Mouse (Mus musculus) megakaryocyte, adult 5-6 weeks (primary cell): ENCODE data around the gene Scamp2. TPM values are rescaled to one million over a fixed set of nuclear protein-coding genes. Genes with fewer than 3 reads are reported as not detected.

Experiments used
- ATAC-seq: 2 replicates; pipeline ENCODE4 v1.8.0; 2016; ENCODE audit warnings: mild to moderate bottlenecking, inconsistent platforms; ENCODE audit not compliant: poor library complexity, severe bottlenecking
- total RNA-seq, 2 experiments: library from RNA; stranded (forward) in 1 of 2; stranded (reverse) in 1 of 2; fragments of 153-499, 151-499 nt in 1 of 2; fragments of 221-1000, 200-1000 nt in 1 of 2; gene quantifications; 2 replicates each; pipeline versions ENCODE4 v1.2.3 to v1.2.4; 2015 to 2017

Scamp2 gene
- total RNA-seq, 2 experiments from 2014 or later = 36.3 to 89.5 TPM

DNA sequence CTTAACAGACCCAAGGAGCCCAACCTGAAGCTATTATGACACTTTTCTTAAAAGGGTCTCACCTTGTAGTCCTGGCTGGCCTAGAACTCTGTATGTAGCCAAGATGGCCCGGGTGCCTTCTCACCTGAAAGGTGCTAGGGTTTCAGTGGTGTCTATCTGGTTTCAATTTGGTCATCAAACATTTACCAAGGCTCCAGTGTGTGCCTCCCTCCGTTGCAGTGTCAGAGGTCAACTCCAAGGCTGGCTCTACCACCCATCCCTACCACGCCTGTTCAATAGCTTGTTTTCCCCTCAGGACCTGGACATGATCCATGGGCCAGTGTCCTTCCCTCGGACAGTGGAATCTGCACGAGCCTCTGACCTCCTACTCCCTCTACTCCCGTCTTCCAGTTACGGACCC, 63.6 kb downstream of the Scamp2 start:
- no peak for ATAC-seq

DNA sequence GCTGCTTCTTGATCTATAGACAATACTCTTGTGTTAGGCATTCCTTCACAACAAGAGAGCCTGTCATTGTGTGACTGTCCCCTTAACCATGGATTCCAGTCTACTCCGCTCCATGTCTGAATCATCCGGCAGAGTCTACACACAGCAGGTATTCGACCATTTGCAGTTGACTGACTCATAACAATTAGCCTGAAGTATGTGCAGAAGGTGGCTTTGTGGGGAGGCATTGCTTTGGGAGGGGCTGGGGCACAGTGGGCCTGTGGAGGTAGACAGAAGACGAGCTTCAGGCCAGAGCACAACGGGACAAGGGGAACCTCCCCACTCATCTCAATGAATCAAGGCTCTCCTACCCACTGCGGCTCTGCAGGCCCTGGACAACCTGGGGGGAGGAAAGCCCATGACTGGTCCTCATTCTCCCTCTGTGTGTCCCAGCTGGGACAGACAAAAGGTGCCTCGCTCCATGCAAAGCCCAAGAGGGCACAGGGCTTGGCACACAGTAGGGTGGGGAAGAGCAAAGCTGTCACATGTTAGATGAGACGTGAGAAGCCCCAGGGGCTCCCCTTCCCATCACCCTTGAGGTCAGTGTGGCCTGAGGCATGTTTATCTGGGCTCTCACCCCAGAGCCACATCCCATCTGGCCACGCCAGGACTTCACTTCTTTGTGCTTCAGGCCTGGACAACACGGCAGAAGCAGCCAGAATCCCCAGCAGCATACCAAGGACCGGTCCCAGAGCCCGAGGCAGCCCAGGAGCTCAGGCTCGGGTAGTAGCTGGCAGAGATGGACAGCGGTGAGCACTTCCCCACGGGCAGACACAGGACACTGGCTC, 65.1 kb downstream of the Scamp2 start:
- no peak for ATAC-seq

DNA sequence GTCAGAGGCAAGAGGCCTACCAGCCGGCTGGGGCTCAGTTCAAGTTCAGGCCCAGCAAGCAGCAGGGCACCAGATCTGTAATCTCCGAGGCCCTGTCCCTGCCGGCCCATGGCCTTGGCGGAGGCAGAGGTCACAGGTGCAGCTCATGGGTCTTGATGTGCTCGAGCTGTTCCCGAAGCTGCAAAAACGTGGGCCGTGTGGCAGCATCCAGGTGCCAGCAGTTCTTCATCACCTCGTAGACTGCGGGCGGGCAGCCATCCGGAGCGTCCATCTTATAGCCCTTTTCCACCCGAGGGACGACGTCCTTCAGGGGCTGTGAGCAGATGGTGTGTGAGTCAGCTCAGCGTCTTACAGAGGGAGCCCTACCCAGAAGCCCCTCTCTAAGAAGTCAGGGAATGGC, 66.4 kb downstream of the Scamp2 start:
- no peak for ATAC-seq

DNA sequence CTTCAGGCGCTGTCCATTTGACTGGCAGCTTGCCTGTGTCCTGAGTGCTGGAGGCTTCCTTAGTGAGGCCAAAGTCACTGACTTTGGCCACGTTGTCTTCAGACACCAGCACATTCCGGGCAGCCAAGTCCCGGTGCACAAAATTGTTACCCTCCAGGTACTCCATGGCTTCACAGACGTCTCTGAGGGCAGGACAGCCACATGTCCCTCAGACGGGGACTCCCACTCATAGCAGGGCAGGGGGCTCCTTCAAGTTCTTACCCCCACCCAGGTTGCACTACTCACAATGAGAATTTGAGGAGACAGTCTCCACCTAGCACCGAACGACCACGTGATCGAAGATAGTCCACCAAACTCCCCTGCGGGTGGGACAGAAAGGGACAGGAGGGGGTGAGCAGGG, 67.1 kb downstream of the Scamp2 start:
- ATAC-seq = no peak

- no peak for ATAC-seq
These were observed 68.0 kb downstream of the Scamp2 start for GRCm38 (mm10) chr9:57628717-57629116.

DNA sequence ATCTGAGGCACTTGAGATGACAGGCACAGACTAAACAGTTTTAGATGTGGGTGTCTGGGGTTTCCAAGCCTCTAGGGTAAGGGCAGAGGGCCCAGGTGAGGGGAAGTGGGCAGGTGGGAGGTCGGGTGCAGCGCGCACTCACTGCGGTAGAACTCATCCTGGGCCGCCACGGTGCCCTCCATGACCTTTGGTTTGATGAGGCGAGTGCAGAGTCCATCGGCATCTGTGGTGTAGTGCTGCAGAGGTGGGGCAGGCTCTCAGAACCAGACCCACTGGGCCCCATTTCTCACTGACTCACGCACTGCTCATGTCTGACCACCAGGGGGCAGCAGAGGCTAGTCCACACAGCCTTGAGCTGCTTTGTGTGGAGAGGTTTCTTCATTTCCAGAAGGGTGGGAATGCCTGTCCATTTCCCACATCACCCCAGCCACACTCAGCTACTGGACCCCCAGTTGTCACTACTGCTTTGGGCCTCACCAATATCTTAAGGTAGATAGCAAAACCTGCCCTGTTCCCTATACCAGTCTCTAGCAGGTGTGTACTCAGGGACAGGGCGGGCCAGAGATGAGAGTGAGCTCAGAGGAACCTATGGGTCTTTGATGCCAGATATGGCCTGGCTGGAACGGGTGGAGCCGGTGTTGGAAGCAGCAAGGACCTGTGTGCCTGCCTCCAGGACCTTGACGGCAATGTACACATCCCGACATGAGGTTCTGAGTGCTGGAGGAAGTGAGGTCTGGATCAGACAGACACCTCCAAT, 68.6 kb downstream of the Scamp2 start:
- ATAC-seq = peak; percentile 70

GRCm38 (mm10) chr9:57633481-57634024, 72.8 kb downstream of the Scamp2 start:
- ATAC-seq = peak; percentile 24; the same call in 1 of the 2 replicates

GRCm38 (mm10) chr9:57637272-57637671, 76.5 kb downstream of the Scamp2 start:
- ATAC-seq = no peak

- ATAC-seq = peak; percentile 41
These were observed 77.1 kb downstream of the Scamp2 start for GRCm38 (mm10) chr9:57637741-57638322.

Other genes with a start within 250 kb of the Scamp2 start
- gene Ppcdc, start 120.8 kb upstream of the Scamp2 start, total RNA-seq (2015) = 15.6 and 19.2 TPM in 2 replicates
- gene Ppcdc, start 120.8 kb upstream of the Scamp2 start, total RNA-seq (2017) = 14.5 and 19.2 TPM in 2 replicates
- 0.30 and 0.33 TPM in 2 replicates for gene Scamp5, start 92.9 kb upstream of the Scamp2 start, total RNA-seq (2015)
- gene Scamp5, start 92.9 kb upstream of the Scamp2 start, total RNA-seq (2017) = 0.04 and 0.28 TPM in 2 replicates
- gene Rpp25, start 56.9 kb upstream of the Scamp2 start, total RNA-seq (2015) = not detected in 2 replicates
- not detected in 2 replicates for gene Rpp25, start 56.9 kb upstream of the Scamp2 start, total RNA-seq (2017)
- gene Cox5a, start 39.7 kb upstream of the Scamp2 start, total RNA-seq (2015) = 374 and 399 TPM in 2 replicates
- gene Cox5a, start 39.7 kb upstream of the Scamp2 start, total RNA-seq (2017) = 54.0 and 61.6 TPM in 2 replicates
- gene Fam219b, start 23.4 kb upstream of the Scamp2 start, total RNA-seq (2015) = 5.1 and 5.4 TPM in 2 replicates
- 8.7 and 10.5 TPM in 2 replicates for gene Fam219b, start 23.4 kb upstream of the Scamp2 start, total RNA-seq (2017)
- 10.7 and 12.7 TPM in 2 replicates for gene Mpi, start 8.2 kb upstream of the Scamp2 start, total RNA-seq (2015)
- 6.9 and 11.5 TPM in 2 replicates for gene Mpi, start 8.2 kb upstream of the Scamp2 start, total RNA-seq (2017)
- 8.8 and 10.0 TPM in 2 replicates for gene Ulk3, start 28.5 kb downstream of the Scamp2 start, total RNA-seq (2015)
- gene Ulk3, start 28.5 kb downstream of the Scamp2 start, total RNA-seq (2017) = 4.7 and 9.4 TPM in 2 replicates
- gene Cplx3, start 45.3 kb downstream of the Scamp2 start, total RNA-seq (2015) = not detected in 2 replicates
- gene Cplx3, start 45.3 kb downstream of the Scamp2 start, total RNA-seq (2017) = not detected in 2 replicates
- gene Lman1l, start 59.8 kb downstream of the Scamp2 start, total RNA-seq (2015) = not detected in 2 replicates
- gene Lman1l, start 59.8 kb downstream of the Scamp2 start, total RNA-seq (2017) = not detected in 2 replicates
- gene Csk, start 92.7 kb downstream of the Scamp2 start, total RNA-seq (2015) = 88.6 and 96.7 TPM in 2 replicates
- gene Csk, start 92.7 kb downstream of the Scamp2 start, total RNA-seq (2017) = 230 and 282 TPM in 2 replicates
- not detected in 2 replicates for gene Cyp1a2, start 122.8 kb downstream of the Scamp2 start, total RNA-seq (2015)
- gene Cyp1a2, start 122.8 kb downstream of the Scamp2 start, total RNA-seq (2017) = not detected in 2 replicates
- gene Cyp1a1, start 127.0 kb downstream of the Scamp2 start, total RNA-seq (2015) = not detected in 2 replicates
- gene Cyp1a1, start 127.0 kb downstream of the Scamp2 start, total RNA-seq (2017) = not detected in 2 replicates
- 5.5 and 5.7 TPM in 2 replicates for gene Edc3, start 147.6 kb downstream of the Scamp2 start, total RNA-seq (2015)
- gene Edc3, start 147.6 kb downstream of the Scamp2 start, total RNA-seq (2017) = 3.7 and 4.9 TPM in 2 replicates
- 55.8 and 59.7 TPM in 2 replicates for gene Clk3, start 204.9 kb downstream of the Scamp2 start, total RNA-seq (2015)
- 60.0 and 91.1 TPM in 2 replicates for gene Clk3, start 204.9 kb downstream of the Scamp2 start, total RNA-seq (2017)